Mouse (Mus musculus) cortical plate, adult 2 months (tissue): ENCODE results near the gene Olfr576. TPM values are rescaled to one million over a fixed set of nuclear protein-coding genes. Genes with fewer than 3 reads are reported as not detected.

ENCODE experiments used
- H3K27ac ChIP-seq: fragments of 200-500 bp; 2 replicates; pipeline ENCODE4 v1.5.1; 2012; ENCODE audit warnings: low read length, control low read depth, inconsistent platforms; ENCODE audit not compliant: insufficient read depth
- H3K4me1 ChIP-seq: fragments of 200-500 bp; 2 replicates; pipeline ENCODE4 v1.6.1; 2011; ENCODE audit warnings: low read length; ENCODE audit not compliant: control insufficient read depth, insufficient read depth
- H3K4me3 ChIP-seq: fragments of 200-500 bp; 2 replicates; pipeline ENCODE4 v1.5.1; 2011; ENCODE audit warnings: mild to moderate bottlenecking, low read length, control low read depth; ENCODE audit not compliant: insufficient read depth
- CTCF ChIP-seq: fragments of 200-500 bp; IDR thresholded peaks from 2 replicates; pipeline ENCODE4 v1.5.1; 2011; ENCODE audit warnings: mild to moderate bottlenecking, control low read depth, low read length; ENCODE audit not compliant: insufficient read depth; ENCODE audit errors: extremely low read depth
- POLR2A ChIP-seq: fragments of 200-500 bp; IDR thresholded peaks from 2 replicates; pipeline ENCODE4 v1.6.1; 2011; ENCODE audit warnings: mild to moderate bottlenecking, low read length, control low read depth; ENCODE audit not compliant: insufficient read depth; ENCODE audit errors: extremely low read depth
- polyA plus RNA-seq: library from polyadenylated mRNA; depleted of rRNA; stranded (reverse); fragments of >200 nt; gene quantifications from 2 replicates; pipeline ENCODE4 v1.2.3, GENCODE M21; 2012; rRNA removed

Olfr576 gene
- polyA plus RNA-seq, 1 experiment = not detected

- no peak for TF ChIP-seq POLR2A
- no peak overlapping the region for H3K4me3 ChIP-seq
- H3K4me1 ChIP-seq = no peaks in the 10 kb centered on the region
- no peak overlapping the region for H3K27ac ChIP-seq
Measured at GRCm38 (mm10) chr7:102950732-102951131, 11.7 kb upstream of the Olfr576 start.

GRCm38 (mm10) chr7:102958137-102958536, 4.3 kb upstream of the Olfr576 start:
- Histone ChIP-seq H3K4me3 (no peak overlapping the region), H3K27ac (no peak overlapping the region), H3K4me1 (no peaks in the 10 kb centered on the region)
- TF ChIP-seq POLR2A (no peak), CTCF (no peak)

- no peak for TF ChIP-seq CTCF
- no peak for TF ChIP-seq POLR2A
- no peak within 1 kb of the TSS for H3K27ac ChIP-seq
- no peak within 1 kb of the TSS for H3K4me3 ChIP-seq
- H3K4me1 ChIP-seq = no peaks in the 10 kb centered on the region
Measured at GRCm38 (mm10) chr7:102958593-102958992, 3.9 kb upstream of the Olfr576 start, which contains the start of gene Olfr575. Gene Olfr575 (minus strand): TSS chr7:102958775.

GRCm38 (mm10) chr7:102974399-102974798, 11.9 kb downstream of the Olfr576 start:
- Histone ChIP-seq H3K4me3 (no peak overlapping the region), H3K4me1 (no peaks in the 10 kb centered on the region), H3K27ac (0 out of 2 replicates have a peak overlapping the region, but pooled peaks have one; percentile 56)
- TF ChIP-seq CTCF = no peak
- TF ChIP-seq POLR2A = no peak

- TF ChIP-seq POLR2A = no peak
- TF ChIP-seq CTCF = no peak
- H3K4me3 ChIP-seq = no peak within 1 kb of the TSS
- H3K27ac ChIP-seq = no peak within 1 kb of the TSS
- no peaks in the 10 kb centered on the region for H3K4me1 ChIP-seq
Measured at GRCm38 (mm10) chr7:102975843-102976242, 13.4 kb downstream of the Olfr576 start, which contains the start of gene Olfr577. Gene Olfr577 (minus strand): TSS chr7:102975943.

GRCm38 (mm10) chr7:102989224-102989623, 26.8 kb downstream of the Olfr576 start, which contains the start of gene Olfr578:
Gene Olfr578 (minus strand): TSS chr7:102989324.
- TF ChIP-seq CTCF = no peak
- no peak within 1 kb of the TSS for H3K27ac ChIP-seq
- H3K4me1 ChIP-seq = no peaks in the 10 kb centered on the region
- no peak within 1 kb of the TSS for H3K4me3 ChIP-seq

Other genes with a start within 250 kb of the Olfr576 start
- gene Olfr33, start 243.6 kb upstream of the Olfr576 start, polyA plus RNA-seq = not detected in 2 replicates
- gene Olfr559, start 235.2 kb upstream of the Olfr576 start, polyA plus RNA-seq = not detected in 2 replicates
- gene Olfr560, start 203.3 kb upstream of the Olfr576 start, polyA plus RNA-seq = 0.23 and 0.36 TPM in 2 replicates
- 4.7 TPM in 2 replicates for gene Olfr78, start 203.2 kb upstream of the Olfr576 start, polyA plus RNA-seq
- gene Olfr561, start 191.4 kb upstream of the Olfr576 start, polyA plus RNA-seq = 0.08 TPM in 1 of 2 replicates, not detected in the other
- not detected in 2 replicates for gene Olfr564, start 159.2 kb upstream of the Olfr576 start, polyA plus RNA-seq
- gene Olfr566, start 103.9 kb upstream of the Olfr576 start, polyA plus RNA-seq = not detected in 2 replicates
- gene Olfr568, start 85.5 kb upstream of the Olfr576 start, polyA plus RNA-seq = not detected in 2 replicates
- gene Olfr569, start 71.8 kb upstream of the Olfr576 start, polyA plus RNA-seq = not detected in 2 replicates
- gene Olfr570, start 68.1 kb upstream of the Olfr576 start, polyA plus RNA-seq = not detected in 2 replicates
- gene Olfr571, start 45.1 kb upstream of the Olfr576 start, polyA plus RNA-seq = not detected in 2 replicates
- not detected in 2 replicates for gene Olfr572, start 38.3 kb upstream of the Olfr576 start, polyA plus RNA-seq
- not detected in 2 replicates for gene Olfr573-ps1, start 20.1 kb upstream of the Olfr576 start, polyA plus RNA-seq
- gene Olfr574, start 14.2 kb upstream of the Olfr576 start, polyA plus RNA-seq = not detected in 2 replicates
- not detected in 2 replicates for gene Olfr575, start 3.9 kb upstream of the Olfr576 start, polyA plus RNA-seq
- gene Olfr577, start 13.3 kb downstream of the Olfr576 start, polyA plus RNA-seq = not detected in 2 replicates
- gene Olfr578, start 26.7 kb downstream of the Olfr576 start, polyA plus RNA-seq = not detected in 2 replicates
- not detected in 2 replicates for gene Olfr582, start 75.4 kb downstream of the Olfr576 start, polyA plus RNA-seq
- gene Olfr583, start 88.6 kb downstream of the Olfr576 start, polyA plus RNA-seq = not detected in 2 replicates
- gene Olfr584, start 119.2 kb downstream of the Olfr576 start, polyA plus RNA-seq = not detected in 2 replicates
- not detected in 2 replicates for gene Olfr585, start 135.1 kb downstream of the Olfr576 start, polyA plus RNA-seq
- gene Olfr586, start 163.0 kb downstream of the Olfr576 start, polyA plus RNA-seq = not detected in 2 replicates
- not detected in 2 replicates for gene Olfr588-ps1, start 178.2 kb downstream of the Olfr576 start, polyA plus RNA-seq
- gene Olfr589, start 193.7 kb downstream of the Olfr576 start, polyA plus RNA-seq = not detected in 2 replicates
- gene Olfr591, start 215.7 kb downstream of the Olfr576 start, polyA plus RNA-seq = not detected in 2 replicates
- not detected in 2 replicates for gene Olfr592, start 222.1 kb downstream of the Olfr576 start, polyA plus RNA-seq
- not detected in 2 replicates for gene Olfr593, start 249.2 kb downstream of the Olfr576 start, polyA plus RNA-seq